Comparison of ENCODE assay signal across 7 mouse cellular contexts in genomic region chr7:127745251-127745651, GRCm38 (mm10). TPM values are rescaled to one million over a fixed set of nuclear protein-coding genes. Genes with fewer than 3 reads are reported as not detected.
DNase-seq lines count a peak whose midpoint lies in the region; ATAC-seq and TF ChIP-seq lines count a peak whose summit lies in the region.

No protein-coding gene starts in this region.

- H3K27ac ChIP-seq in embryonic facial prominence, embryonic 10.5 days (replicated peaks) = peak overlapping the region; percentile 98
- H3K27ac ChIP-seq in intestine, postnatal 0 days (ENCODE audit: low read depth, low read length) = peak overlapping the region; percentile 62
- H3K27ac ChIP-seq in midbrain, embryonic 12.5 days (replicated peaks) = peak overlapping the region; percentile 92
- H3K27ac ChIP-seq in small intestine, adult 2 months (ENCODE audit: insufficient read depth, low read depth, low read length) = peak overlapping the region; percentile 73

- H3K4me1 ChIP-seq in embryonic facial prominence, embryonic 10.5 days = peaks cover 29% of the 10 kb centered on the region
- H3K4me1 ChIP-seq in intestine, postnatal 0 days (replicated peaks; ENCODE audit: control insufficient read depth, insufficient read depth, low read length) = 0 out of 2 replicates have a peak, but pooled peaks cover 2% of the 10 kb centered on the region
- H3K4me1 ChIP-seq in midbrain, embryonic 12.5 days = peaks cover 21% of the 10 kb centered on the region
- H3K4me1 ChIP-seq in small intestine, adult 2 months (ENCODE audit: control insufficient read depth, insufficient read depth, insufficient read length, low read length) = peaks cover 4% of the 10 kb centered on the region; the same call in 1 of the 2 replicates

- no peaks in the 10 kb centered on the region for H3K9me3 ChIP-seq in embryonic facial prominence, embryonic 10.5 days
- no peaks in the 10 kb centered on the region for H3K9me3 ChIP-seq in intestine, postnatal 0 days (ENCODE audit: control insufficient read depth)
- H3K9me3 ChIP-seq in midbrain, embryonic 12.5 days = no peaks in the 10 kb centered on the region

- ATAC-seq in intestine, postnatal 0 days = peak; percentile 83
- peak; percentile 83 for ATAC-seq in midbrain, embryonic 12.5 days (ENCODE audit: low FRiP score, low read depth)

- peak overlapping the region; percentile 32; the same call in 1 of the 2 replicates for H3K9ac ChIP-seq in intestine, postnatal 0 days (ENCODE audit: low read depth, low read length)
- peak overlapping the region; percentile 97 for H3K9ac ChIP-seq in midbrain, embryonic 12.5 days (replicated peaks)

- intact Hi-C loops in left cerebral cortex, postnatal 4 days (cut with DNase I) = loop anchor here (10.0 kb wide), 1 partner anchor 70 kb away; no protein-coding TSS in a partner anchor

- H3K36me3 ChIP-seq in embryonic facial prominence, embryonic 10.5 days (replicated peaks) = peaks cover 28% of the 10 kb centered on the region
- H3K36me3 ChIP-seq in intestine, postnatal 0 days (ENCODE audit: control insufficient read depth, insufficient read depth) = peaks cover 23% of the 10 kb centered on the region
- peaks cover 25% of the 10 kb centered on the region for H3K36me3 ChIP-seq in midbrain, embryonic 12.5 days
- peaks cover 10% of the 10 kb centered on the region for H3K36me3 ChIP-seq in small intestine, adult 2 months (ENCODE audit: control insufficient read depth, insufficient read depth, low read length)

- peak overlapping the region; percentile 96 for H3K4me3 ChIP-seq in embryonic facial prominence, embryonic 10.5 days
- peak overlapping the region; percentile 67 for H3K4me3 ChIP-seq in intestine, postnatal 0 days (ENCODE audit: low read depth, low read length)
- peak overlapping the region; percentile 93 for H3K4me3 ChIP-seq in midbrain, embryonic 12.5 days
- H3K4me3 ChIP-seq in small intestine, adult 2 months (ENCODE audit: low read depth, low read length) = peak overlapping the region; percentile 96

- under 1% methylated on average over 19 of the region's 19 CpGs for WGBS in embryonic facial prominence, embryonic 10.5 days
- under 1% methylated on average over 19 of the region's 19 CpGs for WGBS in intestine, postnatal 0 days
- whole genome bisulfite sequencing in midbrain, embryonic 12.5 days = under 1% methylated on average over 19 of the region's 19 CpGs
- under 1% methylated on average over 19 of the region's 19 CpGs for WGBS in small intestine, adult 2 months

- TF ChIP-seq CTCF in intestine, postnatal 0 days (IDR thresholded peaks at IDR 0.05; ENCODE audit: low read depth) = no peak
- 0 out of 2 replicates have a peak, but pooled peaks have one; percentile 6 for TF ChIP-seq CTCF in small intestine, adult 2 months (IDR thresholded peaks at IDR 0.05; ENCODE audit: extremely low read depth, insufficient read length, insufficient replicate concordance, low read depth, low read length)

- H3K4me2 ChIP-seq in intestine, postnatal 0 days (replicated peaks; ENCODE audit: low read depth) = peak overlapping the region; percentile 99
- peak overlapping the region; percentile 85 for H3K4me2 ChIP-seq in midbrain, embryonic 12.5 days (replicated peaks)

- no peaks in the 10 kb centered on the region for H3K27me3 ChIP-seq in embryonic facial prominence, embryonic 10.5 days (replicated peaks; ENCODE audit: low read depth, poor library complexity, severe bottlenecking)
- no peaks in the 10 kb centered on the region for H3K27me3 ChIP-seq in intestine, postnatal 0 days (replicated peaks; ENCODE audit: control insufficient read depth, insufficient read depth, low read length)
- no peaks in the 10 kb centered on the region for H3K27me3 ChIP-seq in midbrain, embryonic 12.5 days
- H3K27me3 ChIP-seq in small intestine, adult 2 months (ENCODE audit: control insufficient read depth, insufficient read depth, low read length) = no peaks in the 10 kb centered on the region

- TF ChIP-seq POLR2A in small intestine, adult 2 months (IDR thresholded peaks at IDR 0.05; ENCODE audit: low read depth, low read length) = no peak

- DNase-seq in adrenal gland, postnatal 14 days = peak; percentile 95
- DNase-seq in embryonic facial prominence, embryonic 10.5 days (ENCODE audit: low spot score) = peak; percentile 93
- peak; percentile 98 for DNase-seq in gonadal fat pad, adult 2 months (ENCODE audit: low read depth)
- peak; percentile 94 for DNase-seq in left cerebral cortex, postnatal 4 days

RNA-seq across cellular contexts. Expression of gene Fbxl19, which starts 0.9 kb away (rescaled TPM):
- 12.8 and 14.5 TPM in 2 replicates for total RNA-seq in adrenal gland, postnatal 14 days (2021)
- 8.9 and 9.0 TPM in 2 replicates for polyA plus RNA-seq in embryonic facial prominence, embryonic 10.5 days (2016; fragmentation: Nextera tagmentation; extraction: Ambion mirVana)
- 25.7 and 26.8 TPM in 2 replicates for polyA plus RNA-seq in gonadal fat pad, adult 2 months (2012; rRNA removed)
- polyA plus RNA-seq in intestine, postnatal 0 days (2015; fragmentation: Nextera tagmentation; extraction: Ambion mirVana) = 2.1 and 2.2 TPM in 2 replicates
- total RNA-seq in left cerebral cortex, postnatal 4 days (2021) = 100 to 1,000 TPM; 143 to 148 TPM
- polyA plus RNA-seq in midbrain, embryonic 12.5 days (2016; fragmentation: Nextera tagmentation; extraction: Ambion mirVana) = 10.7 and 11.1 TPM in 2 replicates
- polyA plus RNA-seq in small intestine, adult 2 months (2012; rRNA removed) = 23.2 and 53.0 TPM in 2 replicates

RNA-seq across cellular contexts. Expression of gene Ctf2, which starts 13.3 kb away (rescaled TPM):
- not detected in 2 replicates for total RNA-seq in adrenal gland, postnatal 14 days (2021)
- polyA plus RNA-seq in embryonic facial prominence, embryonic 10.5 days (2016; fragmentation: Nextera tagmentation; extraction: Ambion mirVana) = 0.19 TPM in 2 replicates
- not detected in 2 replicates for polyA plus RNA-seq in gonadal fat pad, adult 2 months (2012; rRNA removed)
- polyA plus RNA-seq in intestine, postnatal 0 days (2015; fragmentation: Nextera tagmentation; extraction: Ambion mirVana) = not detected in 2 replicates
- not detected for total RNA-seq in left cerebral cortex, postnatal 4 days (2021)
- 0.13 and 0.21 TPM in 2 replicates for polyA plus RNA-seq in midbrain, embryonic 12.5 days (2016; fragmentation: Nextera tagmentation; extraction: Ambion mirVana)
- polyA plus RNA-seq in small intestine, adult 2 months (2012; rRNA removed) = not detected in 2 replicates

RNA-seq across cellular contexts. Expression of gene Orai3, which starts 24.4 kb away (rescaled TPM):
- 28.1 and 28.3 TPM in 2 replicates for total RNA-seq in adrenal gland, postnatal 14 days (2021)
- polyA plus RNA-seq in embryonic facial prominence, embryonic 10.5 days (2016; fragmentation: Nextera tagmentation; extraction: Ambion mirVana) = 12.9 and 13.6 TPM in 2 replicates
- 27.1 and 37.9 TPM in 2 replicates for polyA plus RNA-seq in gonadal fat pad, adult 2 months (2012; rRNA removed)
- polyA plus RNA-seq in intestine, postnatal 0 days (2015; fragmentation: Nextera tagmentation; extraction: Ambion mirVana) = 18.7 and 21.8 TPM in 2 replicates
- total RNA-seq in left cerebral cortex, postnatal 4 days (2021) = 10 to 100 TPM; 14.2 to 15.1 TPM
- 6.2 and 8.1 TPM in 2 replicates for polyA plus RNA-seq in midbrain, embryonic 12.5 days (2016; fragmentation: Nextera tagmentation; extraction: Ambion mirVana)
- 17.9 and 21.3 TPM in 2 replicates for polyA plus RNA-seq in small intestine, adult 2 months (2012; rRNA removed)

RNA-seq across cellular contexts. Expression of gene Setd1a, which starts 31.2 kb away (rescaled TPM):
- total RNA-seq in adrenal gland, postnatal 14 days (2021) = 37.7 and 46.2 TPM in 2 replicates
- polyA plus RNA-seq in embryonic facial prominence, embryonic 10.5 days (2016; fragmentation: Nextera tagmentation; extraction: Ambion mirVana) = 14.7 and 15.2 TPM in 2 replicates
- polyA plus RNA-seq in gonadal fat pad, adult 2 months (2012; rRNA removed) = 7.6 and 11.8 TPM in 2 replicates
- 9.7 and 9.9 TPM in 2 replicates for polyA plus RNA-seq in intestine, postnatal 0 days (2015; fragmentation: Nextera tagmentation; extraction: Ambion mirVana)
- 10 to 100 TPM; 46.2 to 47.4 TPM for total RNA-seq in left cerebral cortex, postnatal 4 days (2021)
- polyA plus RNA-seq in midbrain, embryonic 12.5 days (2016; fragmentation: Nextera tagmentation; extraction: Ambion mirVana) = 22.9 and 23.7 TPM in 2 replicates
- polyA plus RNA-seq in small intestine, adult 2 months (2012; rRNA removed) = 5.2 and 9.2 TPM in 2 replicates

RNA-seq across cellular contexts. Expression of gene Ctf1, which starts 32.7 kb away (rescaled TPM):
- 4.7 and 5.1 TPM in 2 replicates for total RNA-seq in adrenal gland, postnatal 14 days (2021)
- polyA plus RNA-seq in embryonic facial prominence, embryonic 10.5 days (2016; fragmentation: Nextera tagmentation; extraction: Ambion mirVana) = 9.4 and 10.7 TPM in 2 replicates
- 21.0 and 35.9 TPM in 2 replicates for polyA plus RNA-seq in gonadal fat pad, adult 2 months (2012; rRNA removed)
- 4.1 TPM in 2 replicates for polyA plus RNA-seq in intestine, postnatal 0 days (2015; fragmentation: Nextera tagmentation; extraction: Ambion mirVana)
- total RNA-seq in left cerebral cortex, postnatal 4 days (2021) = 1 to 10 TPM; 5.3 to 6.5 TPM
- polyA plus RNA-seq in midbrain, embryonic 12.5 days (2016; fragmentation: Nextera tagmentation; extraction: Ambion mirVana) = 5.5 and 5.8 TPM in 2 replicates
- 7.1 and 8.3 TPM in 2 replicates for polyA plus RNA-seq in small intestine, adult 2 months (2012; rRNA removed)

Comparison
In these comparisons a context has a peak if more than half of its experiments do, and no peak if none do; other contexts are left out.
1. Peak in every context shown above with its lines: DNase-seq, ATAC-seq, H3K4me3 ChIP-seq and H3K27ac ChIP-seq.